Mouse (Mus musculus): ENCODE results near the gene Cdkn2b. TPM values are rescaled to one million over a fixed set of nuclear protein-coding genes. Genes with fewer than 3 reads are reported as not detected.

The Cdkn2b gene
- polyA plus RNA-seq, 1 experiment from 2014 or later, result 1.6 TPM

GRCm38 (mm10) chr4:89313461-89313860 lies 2.6 kb upstream of the Cdkn2b start:
- no peak overlapping the region for H3K4me3 ChIP-seq (ENCODE audit: low read length)
- WGBS, result 11% methylated on average over 13 of the region's 13 CpGs
- H3K36me3 ChIP-seq (ENCODE audit: control insufficient read depth, insufficient read depth), result no peaks in the 10 kb centered on the region
- H3K9ac ChIP-seq (ENCODE audit: low read length), result no peak overlapping the region
- H3K4me1 ChIP-seq (ENCODE audit: control insufficient read depth, insufficient read depth, low read length), result peaks cover 6% of the 10 kb centered on the region; the same call in 1 of the 2 replicates
- no peaks in the 10 kb centered on the region for H3K9me3 ChIP-seq (replicated peaks; ENCODE audit: control insufficient read depth, low read length)
- ATAC-seq (replicated peaks; ENCODE audit: extremely low read depth, insufficient read depth, low FRiP score), result no peak
- peaks cover 20% of the 10 kb centered on the region for H3K27me3 ChIP-seq (ENCODE audit: control insufficient read depth, insufficient read depth, low read length)
- no peak overlapping the region for H3K4me2 ChIP-seq (ENCODE audit: low read depth, low read length)
- no peak overlapping the region for H3K27ac ChIP-seq (ENCODE audit: low read length)

- H3K9me3 ChIP-seq (replicated peaks; ENCODE audit: control insufficient read depth, low read length), result no peaks in the 10 kb centered on the region
- no peak overlapping the region for H3K27ac ChIP-seq (ENCODE audit: low read length)
- 5% methylated on average over 11 of the region's 11 CpGs for WGBS
- peaks cover 6% of the 10 kb centered on the region; the same call in 1 of the 2 replicates for H3K4me1 ChIP-seq (ENCODE audit: control insufficient read depth, insufficient read depth, low read length)
- H3K36me3 ChIP-seq (ENCODE audit: control insufficient read depth, insufficient read depth), result no peaks in the 10 kb centered on the region
- H3K4me3 ChIP-seq (ENCODE audit: low read length), result peak overlapping the region; percentile 70
- no peak overlapping the region for H3K9ac ChIP-seq (ENCODE audit: low read length)
- H3K27me3 ChIP-seq (ENCODE audit: control insufficient read depth, insufficient read depth, low read length), result peaks cover 50% of the 10 kb centered on the region
- ATAC-seq (replicated peaks; ENCODE audit: extremely low read depth, insufficient read depth, low FRiP score), result no peak
- H3K4me2 ChIP-seq (ENCODE audit: low read depth, low read length), result peak overlapping the region; percentile 99
These were observed 843 bp downstream of the Cdkn2b start for GRCm38 (mm10) chr4:89309996-89310395.

- Histone ChIP-seq H3K4me3 (ENCODE audit: low read length) (no peak overlapping the region), H3K36me3 (ENCODE audit: control insufficient read depth, insufficient read depth) (no peaks in the 10 kb centered on the region), H3K4me2 (ENCODE audit: low read depth, low read length) (no peak overlapping the region), H3K27ac (ENCODE audit: low read length) (no peak overlapping the region), H3K9ac (ENCODE audit: low read length) (no peak overlapping the region), H3K27me3 (ENCODE audit: control insufficient read depth, insufficient read depth, low read length) (peaks cover 60% of the 10 kb centered on the region), H3K9me3 (replicated peaks; ENCODE audit: control insufficient read depth, low read length) (no peaks in the 10 kb centered on the region), H3K4me1 (ENCODE audit: control insufficient read depth, insufficient read depth, low read length) (peaks cover 6% of the 10 kb centered on the region; the same call in 1 of the 2 replicates)
- 19% methylated on average over 3 of the region's 3 CpGs for WGBS
- no peak for ATAC-seq (replicated peaks; ENCODE audit: extremely low read depth, insufficient read depth, low FRiP score)
These were observed 2.8 kb downstream of the Cdkn2b start for GRCm38 (mm10) chr4:89308001-89308400.

GRCm38 (mm10) chr4:89306798-89307365 lies 4.0 kb downstream of the Cdkn2b start:
- H3K27me3 ChIP-seq (ENCODE audit: control insufficient read depth, insufficient read depth, low read length), result peaks cover 69% of the 10 kb centered on the region
- no peak overlapping the region for H3K4me2 ChIP-seq (ENCODE audit: low read depth, low read length)
- no peak overlapping the region for H3K4me3 ChIP-seq (ENCODE audit: low read length)
- H3K4me1 ChIP-seq (ENCODE audit: control insufficient read depth, insufficient read depth, low read length), result peaks cover 6% of the 10 kb centered on the region; the same call in 1 of the 2 replicates
- no peaks in the 10 kb centered on the region for H3K9me3 ChIP-seq (replicated peaks; ENCODE audit: control insufficient read depth, low read length)
- H3K36me3 ChIP-seq (ENCODE audit: control insufficient read depth, insufficient read depth), result no peaks in the 10 kb centered on the region
- WGBS, result 5% methylated on average over 25 of the region's 25 CpGs
- ATAC-seq (replicated peaks; ENCODE audit: extremely low read depth, insufficient read depth, low FRiP score), result no peak
- no peak overlapping the region for H3K9ac ChIP-seq (ENCODE audit: low read length)
- H3K27ac ChIP-seq (ENCODE audit: low read length), result no peak overlapping the region

GRCm38 (mm10) chr4:89305691-89306090 lies 5.1 kb downstream of the Cdkn2b start:
- H3K9me3 ChIP-seq (replicated peaks; ENCODE audit: control insufficient read depth, low read length), result no peaks in the 10 kb centered on the region
- H3K27me3 ChIP-seq (ENCODE audit: control insufficient read depth, insufficient read depth, low read length), result peaks cover 76% of the 10 kb centered on the region
- H3K9ac ChIP-seq (ENCODE audit: low read length), result no peak overlapping the region
- H3K4me1 ChIP-seq (ENCODE audit: control insufficient read depth, insufficient read depth, low read length), result peaks cover 6% of the 10 kb centered on the region; the same call in 1 of the 2 replicates
- H3K4me3 ChIP-seq (ENCODE audit: low read length), result no peak overlapping the region
- no peaks in the 10 kb centered on the region for H3K36me3 ChIP-seq (ENCODE audit: control insufficient read depth, insufficient read depth)
- H3K27ac ChIP-seq (ENCODE audit: low read length), result no peak overlapping the region
- ATAC-seq (replicated peaks; ENCODE audit: extremely low read depth, insufficient read depth, low FRiP score), result no peak
- no peak overlapping the region for H3K4me2 ChIP-seq (ENCODE audit: low read depth, low read length)
- 12% methylated on average over 3 of the region's 3 CpGs for WGBS

GRCm38 (mm10) chr4:89303281-89303995 lies 7.4 kb downstream of the Cdkn2b start:
- Histone ChIP-seq H3K36me3 (ENCODE audit: control insufficient read depth, insufficient read depth) (no peaks in the 10 kb centered on the region), H3K9ac (ENCODE audit: low read length) (no peak overlapping the region), H3K4me1 (ENCODE audit: control insufficient read depth, insufficient read depth, low read length) (no peaks in the 10 kb centered on the region), H3K27me3 (ENCODE audit: control insufficient read depth, insufficient read depth, low read length) (peaks cover 78% of the 10 kb centered on the region), H3K4me2 (ENCODE audit: low read depth, low read length) (no peak overlapping the region), H3K9me3 (replicated peaks; ENCODE audit: control insufficient read depth, low read length) (no peaks in the 10 kb centered on the region), H3K4me3 (ENCODE audit: low read length) (no peak overlapping the region), H3K27ac (ENCODE audit: low read length) (no peak overlapping the region)
- ATAC-seq (replicated peaks; ENCODE audit: extremely low read depth, insufficient read depth, low FRiP score), result no peak
- 1% methylated on average over 14 of the region's 14 CpGs for WGBS

GRCm38 (mm10) chr4:89302129-89302528 lies 8.7 kb downstream of the Cdkn2b start:
- no peak for ATAC-seq (replicated peaks; ENCODE audit: extremely low read depth, insufficient read depth, low FRiP score)
- H3K9me3 ChIP-seq (replicated peaks; ENCODE audit: control insufficient read depth, low read length), result no peaks in the 10 kb centered on the region
- no peaks in the 10 kb centered on the region for H3K36me3 ChIP-seq (ENCODE audit: control insufficient read depth, insufficient read depth)
- no peak overlapping the region for H3K4me2 ChIP-seq (ENCODE audit: low read depth, low read length)
- peaks cover 77% of the 10 kb centered on the region for H3K27me3 ChIP-seq (ENCODE audit: control insufficient read depth, insufficient read depth, low read length)
- H3K4me1 ChIP-seq (ENCODE audit: control insufficient read depth, insufficient read depth, low read length), result no peaks in the 10 kb centered on the region
- WGBS, result 4% methylated on average over 1 of the region's 1 CpGs
- H3K4me3 ChIP-seq (ENCODE audit: low read length), result no peak overlapping the region
- H3K9ac ChIP-seq (ENCODE audit: low read length), result no peak overlapping the region
- no peak overlapping the region for H3K27ac ChIP-seq (ENCODE audit: low read length)

- H3K36me3 ChIP-seq (ENCODE audit: control insufficient read depth, insufficient read depth), result no peaks in the 10 kb centered on the region
- H3K27ac ChIP-seq (ENCODE audit: low read length), result no peak overlapping the region
- no peaks in the 10 kb centered on the region for H3K9me3 ChIP-seq (replicated peaks; ENCODE audit: control insufficient read depth, low read length)
- 2% methylated on average over 2 of the region's 2 CpGs for WGBS
- peaks cover 75% of the 10 kb centered on the region for H3K27me3 ChIP-seq (ENCODE audit: control insufficient read depth, insufficient read depth, low read length)
- no peak overlapping the region for H3K4me2 ChIP-seq (ENCODE audit: low read depth, low read length)
- no peak overlapping the region for H3K4me3 ChIP-seq (ENCODE audit: low read length)
- ATAC-seq (replicated peaks; ENCODE audit: extremely low read depth, insufficient read depth, low FRiP score), result no peak
- H3K9ac ChIP-seq (ENCODE audit: low read length), result no peak overlapping the region
- 0 out of 2 replicates have a peak, but pooled peaks cover 5% of the 10 kb centered on the region for H3K4me1 ChIP-seq (ENCODE audit: control insufficient read depth, insufficient read depth, low read length)
These were observed 11.1 kb downstream of the Cdkn2b start for GRCm38 (mm10) chr4:89299721-89300120.

- no peaks in the 10 kb centered on the region for H3K36me3 ChIP-seq (ENCODE audit: control insufficient read depth, insufficient read depth)
- H3K4me3 ChIP-seq (ENCODE audit: low read length), result peak overlapping the region; percentile 71
- peak overlapping the region; percentile 88 for H3K4me2 ChIP-seq (ENCODE audit: low read depth, low read length)
- H3K27me3 ChIP-seq (ENCODE audit: control insufficient read depth, insufficient read depth, low read length), result peaks cover 75% of the 10 kb centered on the region
- 7% methylated on average over 31 of the region's 31 CpGs for WGBS
- peak overlapping the region; percentile 54 for H3K9ac ChIP-seq (ENCODE audit: low read length)
- no peak for ATAC-seq (replicated peaks; ENCODE audit: extremely low read depth, insufficient read depth, low FRiP score)
- H3K27ac ChIP-seq (ENCODE audit: low read length), result no peak overlapping the region
- H3K4me1 ChIP-seq (ENCODE audit: control insufficient read depth, insufficient read depth, low read length), result peaks cover 9% of the 10 kb centered on the region; the same call in 1 of the 2 replicates
- no peaks in the 10 kb centered on the region for H3K9me3 ChIP-seq (replicated peaks; ENCODE audit: control insufficient read depth, low read length)
These were observed 15.2 kb downstream of the Cdkn2b start for GRCm38 (mm10) chr4:89295441-89296220.
